Mouse (Mus musculus): Measurements from ENCODE around the gene Eif4a3.

- TF ChIP-seq GATA1 (IDR thresholded peaks at IDR 0.05; ENCODE audit: low read length) (no peak), TAL1 (IDR thresholded peaks at IDR 0.05; ENCODE audit: low read length) (no peak)
Measured at GRCm38 (mm10) chr11:119316720-119317119, 16.8 kb upstream of the Eif4a3 start.
